8 mouse cellular contexts compared by ENCODE assay signal in genomic region chrX:151520127-151520457, GRCm38 (mm10). TPM values are rescaled to one million over a fixed set of nuclear protein-coding genes. Genes with fewer than 3 reads are reported as not detected.
A peak's percentile ranks its signal among the peaks of the same experiment; 100 is the strongest.
DNase-seq lines count a peak whose midpoint lies in the region; ATAC-seq and TF ChIP-seq lines count a peak whose summit lies in the region.

No protein-coding gene starts in this region.

- peaks cover 6% of the 10 kb centered on the region; the same call in 1 of the 2 replicates for H3K79me2 ChIP-seq in CH12.LX (replicated peaks; ENCODE audit: control insufficient read depth, extremely low read depth, insufficient read depth, poor library complexity, severe bottlenecking)

- H3K9me3 ChIP-seq in heart, embryonic 10.5 days: no peaks in the 10 kb centered on the region
- H3K9me3 ChIP-seq in CH12.LX (replicated peaks; ENCODE audit: low read length): no peaks in the 10 kb centered on the region
- H3K9me3 ChIP-seq in forebrain, embryonic 13.5 days (replicated peaks): no peaks in the 10 kb centered on the region
- H3K9me3 ChIP-seq in liver, embryonic 15.5 days (replicated peaks): no peaks in the 10 kb centered on the region

- no peaks in the 10 kb centered on the region for H3K36me3 ChIP-seq in heart, embryonic 10.5 days
- peaks cover 3 to 4% of the 10 kb centered on the region in 2 experiments for H3K36me3 ChIP-seq in CH12.LX (replicated peaks in 1 of 2; ENCODE audit: control insufficient read depth in 1 of 2, insufficient read depth in 1 of 2, low read length in 1 of 2)
- H3K36me3 ChIP-seq in forebrain, embryonic 13.5 days (ENCODE audit: poor library complexity, severe bottlenecking): no peaks in the 10 kb centered on the region
- 0 out of 2 replicates have a peak, but pooled peaks cover 2% of the 10 kb centered on the region for H3K36me3 ChIP-seq in liver, embryonic 15.5 days (replicated peaks)

- no peak for TF ChIP-seq POLR2A in CH12.LX (IDR thresholded peaks at IDR 0.05; ENCODE audit: low read depth, low read length)

- in situ Hi-C loops in CH12.LX (cut with MboI; ENCODE audit: low pct_ligation_motif_present, low pct_unique_long_range_greater_than_20kb, low sequenced_read_pairs): no loop called here

- WGBS in heart, embryonic 10.5 days: 23% methylated on average over 17 of the region's 17 CpGs
- 21% methylated on average over 17 of the region's 17 CpGs for WGBS in forebrain, embryonic 13.5 days
- WGBS in liver, embryonic 15.5 days (ENCODE audit: insufficient replicate concordance): 5% methylated on average over 17 of the region's 17 CpGs

- DNase-seq in heart, embryonic 10.5 days (ENCODE audit: low spot score): no peak
- DNase-seq in heart, adult 8-10 months (ENCODE audit: low spot score): no peak
- no peak for DNase-seq in CH12.LX (ENCODE audit: extremely low read depth)
- no peak for DNase-seq in gastrocnemius, postnatal 14 days
- DNase-seq in left cerebral cortex, adult 11 months (ENCODE audit: low spot score): no peak

- H3K27ac ChIP-seq in heart, embryonic 10.5 days: peak overlapping the region; percentile 92
- 0 out of 2 replicates have a peak overlapping the region, but pooled peaks have one; percentile 31 for H3K27ac ChIP-seq in CH12.LX (ENCODE audit: insufficient read depth, low read depth)
- H3K27ac ChIP-seq in forebrain, embryonic 13.5 days: peak overlapping the region; percentile 97
- peak overlapping the region; percentile 97 for H3K27ac ChIP-seq in liver, embryonic 15.5 days (replicated peaks)

- dilution Hi-C loops in CH12.LX (cut with MboI; ENCODE audit: extremely low pct_ligation_motif_present, extremely low pct_unique_long_range_greater_than_20kb, low sequenced_read_pairs): no loop called here

- H3K27me3 ChIP-seq in heart, embryonic 10.5 days (ENCODE audit: insufficient read depth, poor library complexity, severe bottlenecking): peaks cover 5% of the 10 kb centered on the region; the same call in 1 of the 2 replicates
- H3K27me3 ChIP-seq in CH12.LX (replicated peaks): no peaks in the 10 kb centered on the region
- H3K27me3 ChIP-seq in forebrain, embryonic 13.5 days: no peaks in the 10 kb centered on the region
- H3K27me3 ChIP-seq in liver, embryonic 15.5 days: no peaks in the 10 kb centered on the region

- no peaks in the 10 kb centered on the region for H3K4me1 ChIP-seq in heart, embryonic 10.5 days
- H3K4me1 ChIP-seq in CH12.LX (ENCODE audit: control insufficient read depth in 1 of 2, insufficient read depth in 2 of 2): peaks cover 0 to 5% of the 10 kb centered on the region in 2 experiments; a peak in 1 of 4 replicates
- 0 out of 2 replicates have a peak, but pooled peaks cover 6% of the 10 kb centered on the region for H3K4me1 ChIP-seq in forebrain, embryonic 13.5 days
- H3K4me1 ChIP-seq in liver, embryonic 15.5 days (replicated peaks): peaks cover 31% of the 10 kb centered on the region

- no peak for TF ChIP-seq CTCF in CH12.LX (conservative IDR thresholded peaks at IDR 0.05 in 1 of 2, IDR thresholded peaks at IDR 0.05 in 1 of 2; ENCODE audit: low read depth in 2 of 2, low read length in 2 of 2)

- TF ChIP-seq RAD21 in CH12.LX (IDR thresholded peaks at IDR 0.05; ENCODE audit: low read depth, low read length): no peak

- H3K9ac ChIP-seq in CH12.LX (ENCODE audit: insufficient read depth, low read depth): peak overlapping the region; percentile 78; the same call in 1 of the 2 replicates
- H3K9ac ChIP-seq in forebrain, embryonic 13.5 days: peak overlapping the region; percentile 65
- peak overlapping the region; percentile 61 for H3K9ac ChIP-seq in liver, embryonic 15.5 days

- no peak for TF ChIP-seq EP300 in CH12.LX (IDR thresholded peaks at IDR 0.05; ENCODE audit: low read length)

- H3K4me3 ChIP-seq in heart, embryonic 10.5 days: peak overlapping the region; percentile 64
- H3K4me3 ChIP-seq in CH12.LX (replicated peaks in 1 of 3; ENCODE audit: low read depth in 2 of 3, low read length in 2 of 3, poor library complexity in 1 of 3): peak overlapping the region; percentile 30 to 68 (median 37)
- peak overlapping the region; percentile 54 for H3K4me3 ChIP-seq in forebrain, embryonic 13.5 days
- H3K4me3 ChIP-seq in liver, embryonic 15.5 days (replicated peaks): peak overlapping the region; percentile 71

- no peak for ATAC-seq in forebrain, embryonic 13.5 days
- ATAC-seq in liver, embryonic 15.5 days (ENCODE audit: insufficient read depth): peak; percentile 61; the same call in 1 of the 2 replicates
- ATAC-seq in granulocyte monocyte progenitor cell, adult 5-6 weeks (replicated peaks; ENCODE audit: poor library complexity, severe bottlenecking): no peak

- peak overlapping the region; percentile 56; the same call in 1 of the 2 replicates for H3K4me2 ChIP-seq in CH12.LX (ENCODE audit: insufficient read depth, low read depth, poor library complexity, severe bottlenecking)
- H3K4me2 ChIP-seq in forebrain, embryonic 13.5 days: peak overlapping the region; percentile 70
- peak overlapping the region; percentile 60 for H3K4me2 ChIP-seq in liver, embryonic 15.5 days

- intact Hi-C loops in gastrocnemius, postnatal 14 days (cut with DNase I; ENCODE audit: low total_unique reads): no loop called here

TF ChIP-seq in CH12.LX, 34 proteins besides CTCF, POLR2A, EP300 and RAD21:
- TF ChIP-seq JUN (IDR thresholded peaks at IDR 0.05; ENCODE audit: insufficient read depth, low read depth, low read length): no peak
- TF ChIP-seq CHD1 (IDR thresholded peaks at IDR 0.05; ENCODE audit: low read depth, low read length): 0 out of 2 replicates have a peak, but pooled peaks have one; percentile 39
- TF ChIP-seq UBTF (IDR thresholded peaks at IDR 0.05; ENCODE audit: low read depth, low read length): no peak
- no peak for TF ChIP-seq POLR2AphosphoS2 (IDR thresholded peaks at IDR 0.05; ENCODE audit: low read depth, low read length)

RNA-seq across cellular contexts. Expression of gene Phf8, which starts 0.4 kb away (rescaled TPM):
- 13.9 and 16.5 TPM in 2 replicates for polyA plus RNA-seq in heart, embryonic 10.5 days (2016; fragmentation: Nextera tagmentation; extraction: Ambion mirVana)
- total RNA-seq in heart, adult 8-10 months (2022): 10 to 100 TPM; 12.6 to 16.3 (median 14.4) TPM
- total RNA-seq in CH12.LX (2012; rRNA removed) (7.3 and 8.8 TPM in 2 replicates), CH12.LX (2014; rRNA removed) (4.9 and 6.5 TPM in 2 replicates)
- 14.1 and 14.4 TPM in 2 replicates for polyA plus RNA-seq in CH12.LX (2012; ENCODE audit: insufficient read length, low read depth)
- 22.7 and 25.4 TPM in 2 replicates for polyA plus RNA-seq in forebrain, embryonic 13.5 days (2015; fragmentation: Nextera tagmentation; extraction: Ambion mirVana)
- 7.0 and 7.6 TPM in 2 replicates for polyA plus RNA-seq in liver, embryonic 15.5 days (2015; fragmentation: Nextera tagmentation; extraction: Ambion mirVana)
- total RNA-seq in gastrocnemius, postnatal 14 days (2021): 10 to 100 TPM in 1 of 2 experiments, 1 to 10 TPM in 1; 9.6 to 11.3 TPM
- 26.6 and 46.6 TPM in 2 replicates for total RNA-seq in granulocyte monocyte progenitor cell, adult 5-6 weeks (2014; fragmentation: Nextera tagmentation)
- 21.9 and 22.7 TPM in 2 replicates for total RNA-seq in granulocyte monocyte progenitor cell, adult 5-6 weeks (2017)

Comparison
In these comparisons a context has a peak if more than half of its experiments do, and no peak if none do; other contexts are left out.
1. H3K27ac ChIP-seq: peak in every context shown above with its lines; median percentile 97 in forebrain, embryonic 13.5 days; 97 in liver, embryonic 15.5 days; 92 in heart, embryonic 10.5 days; 31 in CH12.LX.